Mouse (Mus musculus): ENCODE results near the gene Sdf4.

Gene Sdf4

DNA sequence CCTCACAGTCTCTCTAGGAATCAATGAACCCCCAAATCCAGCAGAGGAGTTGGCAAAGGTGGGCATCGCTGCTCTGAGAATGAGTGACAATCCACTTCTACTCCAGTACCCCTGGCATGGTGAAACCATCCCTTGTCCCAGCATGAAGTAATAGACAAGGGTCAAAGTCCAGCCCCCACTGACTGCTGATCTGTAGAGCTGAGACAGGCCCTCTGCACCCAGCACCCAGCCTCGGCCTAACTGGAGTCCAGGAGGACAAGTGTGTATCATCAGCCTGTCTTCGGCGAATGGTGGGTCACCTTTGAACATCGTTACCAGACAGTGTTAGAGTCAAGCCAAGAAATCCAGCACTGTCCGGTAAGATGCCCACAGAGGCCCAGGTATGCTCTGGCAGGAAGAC is 61.9 kb downstream of the Sdf4 start:
- no peak for DNase-seq (ENCODE audit: low spot score)

DNA sequence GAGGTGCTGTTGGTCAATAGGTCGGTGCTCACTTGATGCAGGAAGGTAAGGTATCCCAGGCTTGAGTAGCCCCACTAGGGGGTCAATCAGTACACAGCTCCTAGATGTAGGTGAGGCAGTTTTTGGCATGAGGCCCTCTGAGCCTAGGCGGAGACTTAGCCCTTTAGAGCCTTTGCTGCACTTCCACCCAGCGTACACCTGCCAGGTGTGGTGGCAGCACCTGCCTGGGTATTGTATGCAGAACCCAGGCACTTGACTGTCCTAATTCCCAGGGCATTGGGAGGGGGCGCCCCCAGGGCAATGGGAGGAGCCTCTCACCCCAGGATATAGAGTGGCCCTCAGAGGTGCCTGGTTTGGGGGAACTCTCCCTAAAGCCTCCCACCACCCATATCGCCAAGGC is 62.5 kb downstream of the Sdf4 start:
- DNase-seq (ENCODE audit: low spot score) = no peak

DNA sequence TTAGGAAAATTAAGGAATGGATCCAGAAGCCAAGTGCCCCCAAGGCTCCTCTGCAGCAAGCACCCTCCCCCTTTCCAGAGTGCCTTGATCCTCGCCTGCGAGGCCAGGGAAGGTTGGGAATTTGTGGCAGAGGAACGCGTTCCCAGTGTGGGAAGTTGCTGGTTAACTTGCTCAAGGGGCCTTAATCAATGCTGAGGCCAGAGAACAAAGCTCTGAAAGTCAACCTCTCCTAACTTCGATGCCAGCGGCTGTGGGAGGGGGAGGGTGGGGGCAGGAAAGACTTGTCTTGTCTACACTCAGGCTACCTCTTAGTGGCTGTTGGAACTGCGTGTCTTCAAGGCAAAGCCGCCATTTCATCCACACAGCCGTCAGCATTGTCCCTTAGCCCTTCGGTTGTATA is 65.0 kb downstream of the Sdf4 start:
- no peak for DNase-seq (ENCODE audit: low spot score)

DNA sequence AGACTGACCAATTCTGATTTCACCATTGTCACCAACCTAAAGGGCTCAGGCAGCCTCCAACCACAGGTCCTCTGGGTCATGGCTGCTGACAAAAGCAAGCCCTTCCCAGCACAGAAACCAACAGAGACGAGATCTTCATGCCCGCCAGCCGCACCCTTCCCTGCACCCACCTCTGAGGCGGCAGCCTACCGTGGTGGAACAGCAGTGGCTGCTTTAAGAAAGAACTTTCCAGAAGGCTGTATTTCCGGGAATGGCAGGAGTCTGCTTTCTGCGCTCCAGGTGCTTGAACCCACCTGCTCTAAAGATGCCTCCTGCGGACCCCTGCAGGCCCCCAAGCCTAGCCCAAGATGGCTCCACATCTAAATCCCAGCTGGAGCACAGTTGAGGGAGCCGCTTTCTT is 66.2 kb downstream of the Sdf4 start:
- DNase-seq (ENCODE audit: low spot score) = no peak

DNA sequence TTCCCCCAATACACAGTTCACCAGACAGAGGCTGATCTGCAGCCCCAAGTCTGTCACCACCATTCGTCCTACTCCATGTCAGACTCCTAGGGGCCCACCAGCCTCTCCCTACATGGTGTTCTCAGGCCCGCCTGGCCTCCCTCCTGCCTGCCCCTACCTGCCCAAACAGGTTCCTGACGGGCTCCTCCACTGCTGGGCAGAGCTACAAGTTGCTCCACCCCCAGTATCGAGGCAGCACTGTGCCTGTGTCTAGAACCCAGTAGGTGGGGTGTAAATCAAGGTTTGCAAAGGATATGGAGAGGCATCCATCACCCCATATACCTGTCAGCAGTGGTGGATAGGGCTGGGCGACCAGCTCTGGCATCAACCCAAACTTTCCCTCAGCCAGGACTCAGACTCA is 66.6 kb downstream of the Sdf4 start, which contains the start of gene Ttll10:
Gene Ttll10 (minus strand): TSS at position 154 of the 400 bp plus-strand sequence.
- DNase-seq (ENCODE audit: low spot score) = no peak

DNA sequence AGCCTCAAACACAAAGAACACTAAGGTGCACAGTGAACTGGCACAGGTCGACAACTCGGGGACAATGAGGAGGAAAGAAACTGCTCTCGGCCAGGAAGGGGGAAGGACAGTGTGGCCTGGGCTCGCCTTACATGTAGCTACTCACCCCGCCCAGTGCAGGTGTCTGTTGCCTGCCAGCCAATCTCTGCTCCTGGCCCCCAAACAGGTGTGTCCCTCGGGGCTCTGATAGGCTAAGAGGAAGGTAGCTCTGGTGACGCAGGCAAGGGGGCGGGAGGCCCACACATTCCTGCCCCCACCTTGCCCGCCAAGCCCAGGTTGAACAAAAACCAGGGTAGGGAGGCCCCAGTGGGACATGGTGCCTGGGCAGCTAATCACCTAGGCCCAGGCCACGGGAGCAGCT is 67.0 kb downstream of the Sdf4 start:
- DNase-seq (ENCODE audit: low spot score) = no peak
